Mouse (Mus musculus): ENCODE results near the gene Bcr. TPM values are rescaled to one million over a fixed set of nuclear protein-coding genes. Genes with fewer than 3 reads are reported as not detected.

Gene Bcr
- polyA plus RNA-seq, 1 experiment from 2014 or later = 11.2 TPM

GRCm38 (mm10) chr10:75130372-75131046 lies 70.1 kb downstream of the Bcr start:
- no peak overlapping the region for H3K4me2 ChIP-seq (ENCODE audit: low read depth, low read length)
- 84% methylated on average over 4 of the region's 4 CpGs for WGBS
- no peak overlapping the region for H3K27ac ChIP-seq (ENCODE audit: low read length)
- H3K27me3 ChIP-seq (ENCODE audit: control insufficient read depth, insufficient read depth, low read depth, low read length) = no peaks in the 10 kb centered on the region
- peaks cover 7% of the 10 kb centered on the region; the same call in 1 of the 2 replicates for H3K9me3 ChIP-seq (ENCODE audit: control insufficient read depth, low read length)
- peaks cover 17% of the 10 kb centered on the region for H3K36me3 ChIP-seq (ENCODE audit: control insufficient read depth, insufficient read depth, low read length)
- no peaks in the 10 kb centered on the region for H3K4me1 ChIP-seq (replicated peaks; ENCODE audit: control insufficient read depth, insufficient read depth, low read length)
- no peak overlapping the region for H3K9ac ChIP-seq (ENCODE audit: low read length)
- H3K4me3 ChIP-seq (ENCODE audit: low read length) = no peak overlapping the region
- ATAC-seq (ENCODE audit: low read depth) = no peak

DNA sequence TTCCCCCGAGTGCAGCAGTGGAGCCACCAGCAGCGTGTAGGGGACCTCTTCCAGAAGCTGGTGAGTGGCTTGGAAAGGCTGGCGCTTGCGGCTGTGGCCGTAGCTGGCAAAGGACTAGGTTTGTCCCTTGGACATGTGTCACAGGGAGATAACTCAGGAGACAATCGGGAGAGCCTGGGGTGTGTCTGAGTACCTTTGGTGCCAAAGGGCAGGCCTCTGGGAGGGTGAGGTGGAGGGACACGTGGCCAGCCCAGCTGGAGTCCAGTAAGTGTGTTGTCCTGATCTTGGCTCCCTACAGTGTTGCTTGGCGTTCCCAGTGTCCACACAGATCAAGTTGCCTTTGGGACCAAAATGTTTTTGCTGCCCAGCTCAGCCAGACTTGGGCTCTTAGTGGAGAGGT lies 71.2 kb downstream of the Bcr start:
- H3K4me2 ChIP-seq (ENCODE audit: low read depth, low read length) = no peak overlapping the region
- H3K27me3 ChIP-seq (ENCODE audit: control insufficient read depth, insufficient read depth, low read depth, low read length) = no peaks in the 10 kb centered on the region
- H3K36me3 ChIP-seq (ENCODE audit: control insufficient read depth, insufficient read depth, low read length) = peaks cover 22% of the 10 kb centered on the region
- 56% methylated on average over 8 of the region's 8 CpGs for WGBS
- peaks cover 7% of the 10 kb centered on the region; the same call in 1 of the 2 replicates for H3K9me3 ChIP-seq (ENCODE audit: control insufficient read depth, low read length)
- H3K4me3 ChIP-seq (ENCODE audit: low read length) = no peak overlapping the region
- H3K4me1 ChIP-seq (replicated peaks; ENCODE audit: control insufficient read depth, insufficient read depth, low read length) = no peaks in the 10 kb centered on the region
- H3K27ac ChIP-seq (ENCODE audit: low read length) = no peak overlapping the region
- no peak for ATAC-seq (ENCODE audit: low read depth)
- H3K9ac ChIP-seq (ENCODE audit: low read length) = no peak overlapping the region

- H3K27me3 ChIP-seq (ENCODE audit: control insufficient read depth, insufficient read depth, low read depth, low read length) = no peaks in the 10 kb centered on the region
- no peak overlapping the region for H3K27ac ChIP-seq (ENCODE audit: low read length)
- no peak for ATAC-seq (ENCODE audit: low read depth)
- H3K36me3 ChIP-seq (ENCODE audit: control insufficient read depth, insufficient read depth, low read length) = peaks cover 27% of the 10 kb centered on the region
- H3K9ac ChIP-seq (ENCODE audit: low read length) = no peak overlapping the region
- peaks cover 7% of the 10 kb centered on the region; the same call in 1 of the 2 replicates for H3K9me3 ChIP-seq (ENCODE audit: control insufficient read depth, low read length)
- 90% methylated on average over 15 of the region's 15 CpGs for WGBS
- H3K4me3 ChIP-seq (ENCODE audit: low read length) = no peak overlapping the region
- no peak overlapping the region for H3K4me2 ChIP-seq (ENCODE audit: low read depth, low read length)
- no peaks in the 10 kb centered on the region for H3K4me1 ChIP-seq (replicated peaks; ENCODE audit: control insufficient read depth, insufficient read depth, low read length)
Measured at GRCm38 (mm10) chr10:75134861-75135517, 74.6 kb downstream of the Bcr start.

DNA sequence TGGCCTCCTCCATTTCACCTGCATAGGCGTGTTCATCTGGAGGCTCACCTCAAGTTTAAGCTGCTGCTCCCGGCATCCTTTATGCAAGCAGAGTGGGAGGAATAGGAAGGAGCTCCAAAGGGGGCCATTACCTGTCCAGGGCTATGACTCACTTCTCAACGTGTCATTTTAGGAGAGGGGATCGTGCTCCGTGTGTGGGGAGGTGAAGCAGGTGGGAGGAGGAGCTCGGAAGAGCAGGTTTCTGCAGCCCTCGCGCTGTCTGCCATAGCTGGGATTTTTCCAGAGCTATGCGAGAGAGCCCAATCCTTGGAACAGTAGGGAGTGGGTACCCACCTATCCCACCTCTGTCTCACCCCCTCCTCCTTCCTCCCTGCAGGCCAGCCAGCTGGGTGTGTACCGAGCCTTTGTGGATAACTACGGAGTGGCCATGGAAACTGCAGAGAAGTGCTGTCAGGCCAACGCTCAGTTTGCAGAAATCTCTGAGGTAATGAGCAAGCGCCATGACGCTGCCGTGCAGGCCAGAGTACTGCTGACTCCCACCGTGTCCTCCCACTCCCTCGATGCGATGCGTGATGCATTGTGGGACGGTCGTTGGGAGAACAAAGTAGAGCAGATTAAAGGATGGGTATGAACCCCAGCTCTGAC lies 75.2 kb downstream of the Bcr start:
- no peak overlapping the region for H3K27ac ChIP-seq (ENCODE audit: low read length)
- peaks cover 30% of the 10 kb centered on the region for H3K36me3 ChIP-seq (ENCODE audit: control insufficient read depth, insufficient read depth, low read length)
- no peaks in the 10 kb centered on the region for H3K27me3 ChIP-seq (ENCODE audit: control insufficient read depth, insufficient read depth, low read depth, low read length)
- no peak overlapping the region for H3K4me3 ChIP-seq (ENCODE audit: low read length)
- peaks cover 7% of the 10 kb centered on the region; the same call in 1 of the 2 replicates for H3K9me3 ChIP-seq (ENCODE audit: control insufficient read depth, low read length)
- H3K4me1 ChIP-seq (replicated peaks; ENCODE audit: control insufficient read depth, insufficient read depth, low read length) = no peaks in the 10 kb centered on the region
- H3K4me2 ChIP-seq (ENCODE audit: low read depth, low read length) = no peak overlapping the region
- WGBS = 88% methylated on average over 21 of the region's 21 CpGs
- H3K9ac ChIP-seq (ENCODE audit: low read length) = no peak overlapping the region
- ATAC-seq (ENCODE audit: low read depth) = no peak

DNA sequence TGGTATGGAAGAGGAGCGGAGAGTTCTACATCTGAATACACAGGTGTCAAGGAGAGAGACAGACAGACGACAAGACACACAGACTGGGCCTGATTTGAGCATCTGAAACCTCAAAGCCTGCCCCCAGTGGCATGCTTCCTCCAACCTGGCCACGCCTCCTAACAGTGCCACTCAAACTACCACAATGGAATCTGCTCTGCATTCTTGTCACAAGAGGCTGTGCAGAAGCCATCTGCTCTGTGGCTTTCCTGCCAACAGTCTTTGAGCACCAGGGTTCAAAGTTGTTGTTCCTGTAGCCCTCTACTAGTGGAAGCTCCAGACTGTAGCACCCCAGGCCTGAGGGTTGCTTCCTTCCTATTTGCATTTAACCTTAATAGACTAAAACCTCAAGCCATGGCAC lies 76.8 kb downstream of the Bcr start:
- no peak overlapping the region for H3K4me3 ChIP-seq (ENCODE audit: low read length)
- no peak overlapping the region for H3K9ac ChIP-seq (ENCODE audit: low read length)
- peak; percentile 61 for ATAC-seq (ENCODE audit: low read depth)
- H3K36me3 ChIP-seq (ENCODE audit: control insufficient read depth, insufficient read depth, low read length) = peaks cover 33% of the 10 kb centered on the region
- H3K4me2 ChIP-seq (ENCODE audit: low read depth, low read length) = no peak overlapping the region
- peaks cover 7% of the 10 kb centered on the region; the same call in 1 of the 2 replicates for H3K9me3 ChIP-seq (ENCODE audit: control insufficient read depth, low read length)
- H3K4me1 ChIP-seq (replicated peaks; ENCODE audit: control insufficient read depth, insufficient read depth, low read length) = no peaks in the 10 kb centered on the region
- no peak overlapping the region for H3K27ac ChIP-seq (ENCODE audit: low read length)
- H3K27me3 ChIP-seq (ENCODE audit: control insufficient read depth, insufficient read depth, low read depth, low read length) = no peaks in the 10 kb centered on the region
- WGBS = 57% methylated on average over 3 of the region's 3 CpGs

DNA sequence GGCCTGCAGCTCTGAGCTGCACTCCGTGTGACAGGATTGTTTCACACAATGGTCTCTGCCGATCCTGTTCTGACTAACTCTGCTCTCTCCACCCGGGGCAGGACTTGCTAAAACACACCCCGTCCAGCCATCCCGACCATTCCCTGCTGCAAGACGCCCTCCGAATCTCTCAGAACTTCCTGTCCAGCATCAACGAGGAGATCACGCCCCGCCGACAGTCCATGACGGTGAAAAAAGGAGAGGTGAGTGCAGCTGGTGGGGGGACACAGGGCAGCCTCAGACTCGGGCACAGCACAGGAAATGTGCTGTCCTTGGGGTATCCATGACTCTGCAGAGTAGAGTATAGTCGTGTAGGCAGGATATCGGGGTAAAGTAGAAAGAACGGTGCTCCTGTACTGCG lies 84.8 kb downstream of the Bcr start:
- H3K27me3 ChIP-seq (ENCODE audit: control insufficient read depth, insufficient read depth, low read depth, low read length) = no peaks in the 10 kb centered on the region
- H3K9me3 ChIP-seq (ENCODE audit: control insufficient read depth, low read length) = no peaks in the 10 kb centered on the region
- peaks cover 12% of the 10 kb centered on the region for H3K36me3 ChIP-seq (ENCODE audit: control insufficient read depth, insufficient read depth, low read length)
- H3K4me1 ChIP-seq (replicated peaks; ENCODE audit: control insufficient read depth, insufficient read depth, low read length) = no peaks in the 10 kb centered on the region
- H3K9ac ChIP-seq (ENCODE audit: low read length) = no peak overlapping the region
- no peak overlapping the region for H3K4me2 ChIP-seq (ENCODE audit: low read depth, low read length)
- no peak overlapping the region for H3K27ac ChIP-seq (ENCODE audit: low read length)
- WGBS = 82% methylated on average over 17 of the region's 17 CpGs
- no peak overlapping the region for H3K4me3 ChIP-seq (ENCODE audit: low read length)
- no peak for ATAC-seq (ENCODE audit: low read depth)

DNA sequence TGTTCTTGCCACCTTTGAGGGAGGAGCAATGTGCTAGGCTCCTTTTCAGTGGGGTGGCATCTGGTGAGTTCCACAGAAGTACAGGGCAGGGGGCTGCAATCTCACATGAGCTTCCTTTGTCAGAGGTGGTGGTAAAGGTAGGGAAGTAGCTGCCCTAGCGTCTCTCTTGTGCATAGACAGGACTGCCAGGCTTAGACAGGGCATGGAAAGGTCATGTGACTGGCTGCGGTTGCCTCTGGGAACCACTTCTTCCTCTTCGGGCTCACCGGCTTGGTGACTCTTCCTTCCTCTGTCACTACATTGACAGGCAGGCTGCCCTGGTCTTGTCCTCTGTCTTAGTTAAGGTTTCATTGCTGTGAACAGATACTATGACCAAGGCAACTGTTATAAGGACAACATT lies 85.6 kb downstream of the Bcr start:
- Histone ChIP-seq H3K4me2 (ENCODE audit: low read depth, low read length) (no peak overlapping the region), H3K4me3 (ENCODE audit: low read length) (no peak overlapping the region), H3K27me3 (ENCODE audit: control insufficient read depth, insufficient read depth, low read depth, low read length) (no peaks in the 10 kb centered on the region), H3K4me1 (replicated peaks; ENCODE audit: control insufficient read depth, insufficient read depth, low read length) (peaks cover 2% of the 10 kb centered on the region; the same call in 1 of the 2 replicates), H3K9me3 (ENCODE audit: control insufficient read depth, low read length) (no peaks in the 10 kb centered on the region), H3K9ac (ENCODE audit: low read length) (no peak overlapping the region), H3K27ac (ENCODE audit: low read length) (no peak overlapping the region), H3K36me3 (ENCODE audit: control insufficient read depth, insufficient read depth, low read length) (peaks cover 6% of the 10 kb centered on the region; the same call in 1 of the 2 replicates)
- 93% methylated on average over 4 of the region's 4 CpGs for WGBS
- ATAC-seq (ENCODE audit: low read depth) = no peak

DNA sequence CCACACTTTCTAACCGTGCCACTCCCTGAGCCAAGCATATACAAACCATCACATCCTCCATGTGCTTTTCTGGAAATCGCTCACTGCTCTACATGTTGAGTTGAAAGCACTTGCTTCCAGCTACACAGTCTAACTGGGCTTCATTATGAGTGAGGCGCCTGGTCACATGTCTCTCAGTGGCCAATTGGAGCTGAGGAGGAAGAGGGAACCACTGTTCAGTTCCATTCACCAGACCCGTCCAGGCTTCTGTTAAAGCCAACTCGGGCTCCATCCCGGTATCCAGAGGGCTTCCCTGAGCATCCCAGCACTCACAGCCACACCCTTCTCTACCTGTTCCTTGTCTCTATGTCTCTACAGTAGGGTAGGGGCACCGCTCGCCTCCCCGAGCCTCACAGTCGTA lies 86.2 kb downstream of the Bcr start:
- Histone ChIP-seq H3K9ac (ENCODE audit: low read length) (no peak overlapping the region), H3K4me3 (ENCODE audit: low read length) (no peak overlapping the region), H3K4me1 (replicated peaks; ENCODE audit: control insufficient read depth, insufficient read depth, low read length) (peaks cover 3% of the 10 kb centered on the region; the same call in 1 of the 2 replicates), H3K36me3 (ENCODE audit: control insufficient read depth, insufficient read depth, low read length) (peaks cover 5% of the 10 kb centered on the region; the same call in 1 of the 2 replicates), H3K4me2 (ENCODE audit: low read depth, low read length) (no peak overlapping the region), H3K27ac (ENCODE audit: low read length) (no peak overlapping the region), H3K9me3 (ENCODE audit: control insufficient read depth, low read length) (no peaks in the 10 kb centered on the region), H3K27me3 (ENCODE audit: control insufficient read depth, insufficient read depth, low read depth, low read length) (no peaks in the 10 kb centered on the region)
- 82% methylated on average over 10 of the region's 10 CpGs for WGBS
- ATAC-seq (ENCODE audit: low read depth) = no peak

- ATAC-seq (ENCODE audit: low read depth) = no peak
- 0 out of 2 replicates have a peak, but pooled peaks cover under 1% of the 10 kb centered on the region for H3K36me3 ChIP-seq (ENCODE audit: control insufficient read depth, insufficient read depth, low read length)
- H3K27ac ChIP-seq (ENCODE audit: low read length) = no peak overlapping the region
- WGBS = 47% methylated on average over 6 of the region's 6 CpGs
- H3K4me1 ChIP-seq (replicated peaks; ENCODE audit: control insufficient read depth, insufficient read depth, low read length) = peaks cover 3% of the 10 kb centered on the region; the same call in 1 of the 2 replicates
- H3K4me3 ChIP-seq (ENCODE audit: low read length) = no peak overlapping the region
- no peak overlapping the region for H3K4me2 ChIP-seq (ENCODE audit: low read depth, low read length)
- no peak overlapping the region for H3K9ac ChIP-seq (ENCODE audit: low read length)
- H3K9me3 ChIP-seq (ENCODE audit: control insufficient read depth, low read length) = no peaks in the 10 kb centered on the region
- no peaks in the 10 kb centered on the region for H3K27me3 ChIP-seq (ENCODE audit: control insufficient read depth, insufficient read depth, low read depth, low read length)
Measured at GRCm38 (mm10) chr10:75148295-75148694, 87.9 kb downstream of the Bcr start.

Measured in lung, embryonic 16.5 days (tissue).